Mouse (Mus musculus): Measurements from ENCODE around the gene Ankrd24. TPM values are rescaled to one million over a fixed set of nuclear protein-coding genes. Genes with fewer than 3 reads are reported as not detected.

Gene Ankrd24
- polyA plus RNA-seq, 1 experiment, result 130 TPM

- H3K27ac ChIP-seq (ENCODE audit: insufficient read depth, low read length), result no peak within 1 kb of the TSS
- H3K4me1 ChIP-seq (ENCODE audit: control insufficient read depth, insufficient read depth, low read length), result peaks cover 31% of the 10 kb centered on the region
- WGBS, result under 1% methylated on average over 28 of the region's 28 CpGs
- TF ChIP-seq CTCF (IDR thresholded peaks at IDR 0.05; ENCODE audit: borderline replicate concordance, insufficient read depth, low read depth, low read length) (no peak), POLR2A (IDR thresholded peaks at IDR 0.05; ENCODE audit: borderline replicate concordance, insufficient read depth, low read length) (0 out of 2 replicates have a peak, but pooled peaks have one; percentile 10)
- H3K27me3 ChIP-seq (ENCODE audit: control insufficient read depth, insufficient read depth, low read length), result no peaks in the 10 kb centered on the region
- peak within 1 kb of the TSS; percentile 51 for H3K4me3 ChIP-seq (replicated peaks; ENCODE audit: insufficient read depth, low read depth, low read length)
- DNase-seq, result peak; percentile 93 to 94
Measured at GRCm38 (mm10) chr10:81600738-81601203, 27.6 kb upstream of the Ankrd24 start, which contains the start of gene Tle6. Gene Tle6 (minus strand): TSS chr10:81601073.

GRCm38 (mm10) chr10:81601396-81601905, 26.9 kb upstream of the Ankrd24 start:
- 58% methylated on average over 7 of the region's 7 CpGs for WGBS
- H3K4me3 ChIP-seq (replicated peaks; ENCODE audit: insufficient read depth, low read depth, low read length), result no peak overlapping the region
- peaks cover 31% of the 10 kb centered on the region for H3K4me1 ChIP-seq (ENCODE audit: control insufficient read depth, insufficient read depth, low read length)

GRCm38 (mm10) chr10:81602741-81603151, 25.6 kb upstream of the Ankrd24 start:
- WGBS, result 6% methylated on average over 4 of the region's 4 CpGs
- Histone ChIP-seq H3K4me1 (ENCODE audit: control insufficient read depth, insufficient read depth, low read length) (peaks cover 22% of the 10 kb centered on the region), H3K4me3 (replicated peaks; ENCODE audit: insufficient read depth, low read depth, low read length) (no peak overlapping the region), H3K27me3 (ENCODE audit: control insufficient read depth, insufficient read depth, low read length) (no peaks in the 10 kb centered on the region), H3K27ac (ENCODE audit: insufficient read depth, low read length) (peak overlapping the region; percentile 54; the same call in 1 of the 2 replicates)
- peak; percentile 58 for TF ChIP-seq CTCF (IDR thresholded peaks at IDR 0.05; ENCODE audit: borderline replicate concordance, insufficient read depth, low read depth, low read length)
- no peak for TF ChIP-seq POLR2A (IDR thresholded peaks at IDR 0.05; ENCODE audit: borderline replicate concordance, insufficient read depth, low read length)
- DNase-seq, result peak; percentile 69 to 70

More at GRCm38 (mm10) chr10:81601396-81601905, 26.9 kb upstream of the Ankrd24 start:
- H3K27me3 ChIP-seq (ENCODE audit: control insufficient read depth, insufficient read depth, low read length), result no peaks in the 10 kb centered on the region
- DNase-seq, result no peak
- no peak overlapping the region for H3K27ac ChIP-seq (ENCODE audit: insufficient read depth, low read length)
- TF ChIP-seq CTCF (IDR thresholded peaks at IDR 0.05; ENCODE audit: borderline replicate concordance, insufficient read depth, low read depth, low read length) (no peak), POLR2A (IDR thresholded peaks at IDR 0.05; ENCODE audit: borderline replicate concordance, insufficient read depth, low read length) (no peak)

GRCm38 (mm10) chr10:81604019-81604967, 24.0 kb upstream of the Ankrd24 start:
- DNase-seq, result peak in 1 of 2 experiments; percentile 33
- TF ChIP-seq CTCF (IDR thresholded peaks at IDR 0.05; ENCODE audit: borderline replicate concordance, insufficient read depth, low read depth, low read length) (no peak), POLR2A (IDR thresholded peaks at IDR 0.05; ENCODE audit: borderline replicate concordance, insufficient read depth, low read length) (no peak)
- 77% methylated on average over 12 of the region's 12 CpGs for WGBS
- Histone ChIP-seq H3K4me1 (ENCODE audit: control insufficient read depth, insufficient read depth, low read length) (peaks cover 20% of the 10 kb centered on the region), H3K4me3 (replicated peaks; ENCODE audit: insufficient read depth, low read depth, low read length) (peak overlapping the region; percentile 7), H3K27ac (ENCODE audit: insufficient read depth, low read length) (no peak overlapping the region), H3K27me3 (ENCODE audit: control insufficient read depth, insufficient read depth, low read length) (no peaks in the 10 kb centered on the region)

GRCm38 (mm10) chr10:81604968-81605665, 23.2 kb upstream of the Ankrd24 start:
- 16% methylated on average over 29 of the region's 29 CpGs for WGBS
- Histone ChIP-seq H3K27ac (ENCODE audit: insufficient read depth, low read length) (peak overlapping the region; percentile 91; the same call in 1 of the 2 replicates), H3K4me3 (replicated peaks; ENCODE audit: insufficient read depth, low read depth, low read length) (peak overlapping the region; percentile 16), H3K4me1 (ENCODE audit: control insufficient read depth, insufficient read depth, low read length) (peaks cover 20% of the 10 kb centered on the region), H3K27me3 (ENCODE audit: control insufficient read depth, insufficient read depth, low read length) (no peaks in the 10 kb centered on the region)
- TF ChIP-seq CTCF (IDR thresholded peaks at IDR 0.05; ENCODE audit: borderline replicate concordance, insufficient read depth, low read depth, low read length), result peak; percentile 94
- no peak for TF ChIP-seq POLR2A (IDR thresholded peaks at IDR 0.05; ENCODE audit: borderline replicate concordance, insufficient read depth, low read length)
- peak; percentile 88 to 90 for DNase-seq

- WGBS, result 2% methylated on average over 14 of the region's 14 CpGs
- Histone ChIP-seq H3K4me1 (ENCODE audit: control insufficient read depth, insufficient read depth, low read length) (peaks cover 20% of the 10 kb centered on the region), H3K4me3 (replicated peaks; ENCODE audit: insufficient read depth, low read depth, low read length) (peak overlapping the region; percentile 71), H3K27me3 (ENCODE audit: control insufficient read depth, insufficient read depth, low read length) (no peaks in the 10 kb centered on the region), H3K27ac (ENCODE audit: insufficient read depth, low read length) (peak overlapping the region; percentile 91)
- DNase-seq, result no peak
- TF ChIP-seq POLR2A (IDR thresholded peaks at IDR 0.05; ENCODE audit: borderline replicate concordance, insufficient read depth, low read length) (no peak), CTCF (IDR thresholded peaks at IDR 0.05; ENCODE audit: borderline replicate concordance, insufficient read depth, low read depth, low read length) (no peak)
Measured at GRCm38 (mm10) chr10:81605666-81605973, 22.7 kb upstream of the Ankrd24 start.

- Histone ChIP-seq H3K27me3 (ENCODE audit: control insufficient read depth, insufficient read depth, low read length) (no peaks in the 10 kb centered on the region), H3K4me3 (replicated peaks; ENCODE audit: insufficient read depth, low read depth, low read length) (peak within 1 kb of the TSS; percentile 86), H3K27ac (ENCODE audit: insufficient read depth, low read length) (peak within 1 kb of the TSS; percentile 91), H3K4me1 (ENCODE audit: control insufficient read depth, insufficient read depth, low read length) (peaks cover 18% of the 10 kb centered on the region)
- TF ChIP-seq POLR2A (IDR thresholded peaks at IDR 0.05; ENCODE audit: borderline replicate concordance, insufficient read depth, low read length), result peak; percentile 48; the same call in 1 of the 2 replicates
- no peak for TF ChIP-seq CTCF (IDR thresholded peaks at IDR 0.05; ENCODE audit: borderline replicate concordance, insufficient read depth, low read depth, low read length)
- WGBS, result under 1% methylated on average over 39 of the region's 39 CpGs
- DNase-seq, result peak; percentile 93 to 98
Measured at GRCm38 (mm10) chr10:81605974-81606751, 22.2 kb upstream of the Ankrd24 start, which contains the start of gene BC025920. Gene BC025920 (plus strand): TSS chr10:81606270.

All from cerebellum, adult 2 months (tissue).